Mouse (Mus musculus) liver, postnatal 0 days (tissue): ENCODE data around the gene Vapa.
"Not testable (repeated sequence)": the region's sequence is repeated elsewhere in the genome, so short reads cannot be mapped to it uniquely, and the experiment has no call there.

Experiments
- CTCF ChIP-seq: sonication (generic); IDR thresholded peaks from 2 replicates; pipeline ENCODE4 v1.5.1; 2016; ENCODE audit warnings: antibody characterized with exemption, low read depth
- EP300 ChIP-seq: IDR thresholded peaks from 2 replicates; pipeline ENCODE4 v1.6.1; 2016; ENCODE audit warnings: antibody characterized with exemption, low read depth, mild to moderate bottlenecking

DNA sequence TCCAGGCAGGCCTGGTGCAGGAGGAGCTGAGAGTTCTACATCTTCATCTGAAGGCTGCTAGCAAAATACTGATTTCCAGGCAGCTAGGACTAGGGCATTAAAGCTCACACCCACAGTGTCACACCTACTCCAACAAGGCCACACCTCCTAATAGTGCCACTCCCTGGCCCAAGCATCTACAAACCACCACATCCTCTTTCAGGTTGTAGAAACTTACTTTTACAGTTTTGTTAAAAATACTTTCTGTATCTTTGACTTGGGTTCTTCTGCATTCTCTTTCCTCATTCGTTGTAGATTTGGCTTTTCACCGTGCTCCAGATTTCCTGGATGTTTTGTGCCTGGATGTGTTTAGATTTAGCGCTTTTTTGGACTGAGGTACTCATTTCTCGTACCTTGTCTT, 67.1 kb downstream of the Vapa start:
- not testable (repeated sequence) for TF ChIP-seq EP300, CTCF
